Mouse (Mus musculus) testis, adult 2 months (tissue): Measurements from ENCODE around the gene Flywch1. TPM values are rescaled to one million over a fixed set of nuclear protein-coding genes. Genes with fewer than 3 reads are reported as not detected.

Source experiments
- H3K27ac ChIP-seq: fragments of 200-500 bp; 2 replicates; pipeline ENCODE4 v1.5.1; 2012; ENCODE audit warnings: low read depth, low read length; ENCODE audit not compliant: control insufficient read depth, insufficient read depth
- H3K27me3 ChIP-seq: fragments of 200-500 bp; 2 replicates; pipeline ENCODE4 v1.6.1; 2012; ENCODE audit warnings: mild to moderate bottlenecking, low read length, moderate library complexity; ENCODE audit not compliant: control insufficient read depth, insufficient read depth
- H3K36me3 ChIP-seq: fragments of 200-500 bp; 2 replicates; pipeline ENCODE4 v1.6.1; 2012; ENCODE audit warnings: mild to moderate bottlenecking, low read length; ENCODE audit not compliant: control insufficient read depth, insufficient read depth
- H3K4me1 ChIP-seq: fragments of 200-500 bp; 2 replicates; pipeline ENCODE4 v1.6.1; 2012; ENCODE audit warnings: low read length; ENCODE audit not compliant: control insufficient read depth, insufficient read depth
- H3K4me3 ChIP-seq: fragments of 200-500 bp; 2 replicates; pipeline ENCODE4 v1.5.1; 2012; ENCODE audit warnings: low read depth, mild to moderate bottlenecking, low read length, moderate library complexity, mixed read lengths; ENCODE audit not compliant: control insufficient read depth
- CTCF ChIP-seq: fragments of 200-500 bp; IDR thresholded peaks from 2 replicates; pipeline ENCODE4 v1.5.1; 2012; ENCODE audit warnings: low read depth, mild to moderate bottlenecking, inconsistent platforms, low read length, moderate library complexity; ENCODE audit not compliant: control insufficient read depth, insufficient read depth, insufficient replicate concordance
- POLR2A ChIP-seq: fragments of 200-500 bp; IDR thresholded peaks from 2 replicates; pipeline ENCODE4 v1.6.1; 2012; ENCODE audit warnings: low read depth, mild to moderate bottlenecking, inconsistent platforms, low read length, moderate library complexity; ENCODE audit not compliant: control insufficient read depth
- polyA plus RNA-seq: library from polyadenylated mRNA; depleted of rRNA; stranded (reverse); fragments of >200 nt; gene quantifications from 2 replicates; pipeline ENCODE4 v1.2.3, GENCODE M21; 2012

The Flywch1 gene
- polyA plus RNA-seq, 1 experiment, result 155 TPM

- Histone ChIP-seq H3K27me3 (no peaks in the 10 kb centered on the region), H3K4me3 (peak within 1 kb of the TSS; percentile 65), H3K4me1 (peaks cover 11% of the 10 kb centered on the region), H3K27ac (peak within 1 kb of the TSS; percentile 32), H3K36me3 (no peaks in the 10 kb centered on the region)
- TF ChIP-seq POLR2A (no peak), CTCF (no peak)
These were observed 19.1 kb upstream of the Flywch1 start, which contains the start of gene Srrm2 for GRCm38 (mm10) chr17:23790269-23791078. Gene Srrm2 (plus strand): TSS chr17:23790532.

- no peaks in the 10 kb centered on the region for H3K27me3 ChIP-seq
- peaks cover 14% of the 10 kb centered on the region for H3K4me1 ChIP-seq
- no peaks in the 10 kb centered on the region for H3K36me3 ChIP-seq
- no peak overlapping the region; the same call in 1 of the 2 replicates for H3K4me3 ChIP-seq
- no peak overlapping the region; the same call in 1 of the 2 replicates for H3K27ac ChIP-seq
- TF ChIP-seq CTCF (no peak), POLR2A (no peak)
These were observed 18.4 kb upstream of the Flywch1 start for GRCm38 (mm10) chr17:23789749-23790268.

- H3K4me1 ChIP-seq, result peaks cover 14% of the 10 kb centered on the region
- no peak overlapping the region for H3K4me3 ChIP-seq
- H3K27ac ChIP-seq, result no peak overlapping the region
- no peaks in the 10 kb centered on the region for H3K27me3 ChIP-seq
- TF ChIP-seq POLR2A, result no peak
- TF ChIP-seq CTCF, result no peak
- no peaks in the 10 kb centered on the region for H3K36me3 ChIP-seq
These were observed 17.6 kb upstream of the Flywch1 start for GRCm38 (mm10) chr17:23788973-23789372.

GRCm38 (mm10) chr17:23786510-23786931 lies 15.1 kb upstream of the Flywch1 start:
- no peak for TF ChIP-seq POLR2A
- no peak for TF ChIP-seq CTCF
- Histone ChIP-seq H3K27ac (no peak overlapping the region), H3K36me3 (no peaks in the 10 kb centered on the region), H3K4me1 (peaks cover 14% of the 10 kb centered on the region), H3K4me3 (peak overlapping the region; percentile 14), H3K27me3 (no peaks in the 10 kb centered on the region)

GRCm38 (mm10) chr17:23785561-23786471 lies 14.4 kb upstream of the Flywch1 start, which contains the start of gene Flywch2:
Gene Flywch2 (minus strand): TSS chr17:23786081.
- TF ChIP-seq CTCF (no peak), POLR2A (no peak)
- H3K27ac ChIP-seq, result no peak within 1 kb of the TSS
- no peaks in the 10 kb centered on the region for H3K36me3 ChIP-seq
- no peaks in the 10 kb centered on the region for H3K27me3 ChIP-seq
- H3K4me3 ChIP-seq, result peak within 1 kb of the TSS; percentile 70
- H3K4me1 ChIP-seq, result peaks cover 12% of the 10 kb centered on the region

GRCm38 (mm10) chr17:23783352-23783751 lies 11.9 kb upstream of the Flywch1 start:
- H3K4me3 ChIP-seq, result no peak overlapping the region
- H3K36me3 ChIP-seq, result no peaks in the 10 kb centered on the region
- H3K27ac ChIP-seq, result no peak overlapping the region
- no peaks in the 10 kb centered on the region for H3K27me3 ChIP-seq
- TF ChIP-seq POLR2A (no peak), CTCF (no peak)
- H3K4me1 ChIP-seq, result peaks cover 10% of the 10 kb centered on the region

GRCm38 (mm10) chr17:23778447-23778846 lies 7.0 kb upstream of the Flywch1 start:
- H3K27ac ChIP-seq, result no peak overlapping the region
- H3K4me3 ChIP-seq, result no peak overlapping the region
- H3K36me3 ChIP-seq, result no peaks in the 10 kb centered on the region
- no peaks in the 10 kb centered on the region for H3K4me1 ChIP-seq
- H3K27me3 ChIP-seq, result no peaks in the 10 kb centered on the region
- TF ChIP-seq CTCF (no peak), POLR2A (no peak)
